Mouse (Mus musculus): ENCODE results near the gene Ssb. TPM values are rescaled to one million over a fixed set of nuclear protein-coding genes. Genes with fewer than 3 reads are reported as not detected.

The Ssb gene
- total and polyA plus RNA-seq, 2 experiments from 2014 or later: 51.3 to 285 TPM

- Histone ChIP-seq H3K9ac (replicated peaks; ENCODE audit: low read length, poor library complexity, severe bottlenecking) (no peak overlapping the region), H3K4me1 (ENCODE audit: insufficient read depth, low read length) (no peaks in the 10 kb centered on the region), H3K4me2 (ENCODE audit: low read depth, low read length, poor library complexity, severe bottlenecking) (no peak overlapping the region), H3K4me3 (ENCODE audit: low read depth, low read length) (no peak overlapping the region), H3K36me3 (ENCODE audit: insufficient read depth, low read length) (no peaks in the 10 kb centered on the region), H3K27ac (ENCODE audit: low read depth, low read length) (no peak overlapping the region), H3K9me3 (ENCODE audit: low read length) (no peaks in the 10 kb centered on the region), H3K27me3 (ENCODE audit: insufficient read depth, low read length) (no peaks in the 10 kb centered on the region)
- no peak for DNase-seq (ENCODE audit: low spot score)
- WGBS: 57% methylated on average over 2 of the region's 2 CpGs
- TF ChIP-seq CTCF (IDR thresholded peaks at IDR 0.05): no peak
- no peak for ATAC-seq (ENCODE audit: low FRiP score)
These were observed 9.8 kb upstream of the Ssb start for GRCm38 (mm10) chr2:69851427-69852058.

GRCm38 (mm10) chr2:69856392-69856791 is 5.0 kb upstream of the Ssb start:
- peak; percentile 15; the same call in 1 of the 2 replicates for TF ChIP-seq CTCF (IDR thresholded peaks at IDR 0.05)
- 70% methylated on average over 8 of the region's 8 CpGs for WGBS
- no peak for ATAC-seq (ENCODE audit: low FRiP score)

GRCm38 (mm10) chr2:69857882-69858281 is 3.5 kb upstream of the Ssb start:
- Histone ChIP-seq H3K4me2 (ENCODE audit: low read depth, low read length, poor library complexity, severe bottlenecking) (no peak overlapping the region), H3K9ac (replicated peaks; ENCODE audit: low read length, poor library complexity, severe bottlenecking) (no peak overlapping the region), H3K36me3 (ENCODE audit: insufficient read depth, low read length) (no peaks in the 10 kb centered on the region), H3K9me3 (ENCODE audit: low read length) (no peaks in the 10 kb centered on the region), H3K4me1 (ENCODE audit: insufficient read depth, low read length) (no peaks in the 10 kb centered on the region; the same call in 1 of the 2 replicates), H3K4me3 (ENCODE audit: low read depth, low read length) (no peak overlapping the region), H3K27me3 (ENCODE audit: insufficient read depth, low read length) (no peaks in the 10 kb centered on the region), H3K27ac (ENCODE audit: low read depth, low read length) (no peak overlapping the region)
- WGBS: 85% methylated on average over 1 of the region's 1 CpGs
- ATAC-seq (ENCODE audit: low FRiP score): no peak
- no peak for DNase-seq (ENCODE audit: low spot score)
- TF ChIP-seq CTCF (IDR thresholded peaks at IDR 0.05): peak; percentile 37

More at GRCm38 (mm10) chr2:69856392-69856791, 5.0 kb upstream of the Ssb start:
- no peaks in the 10 kb centered on the region for H3K36me3 ChIP-seq (ENCODE audit: insufficient read depth, low read length)
- H3K9ac ChIP-seq (replicated peaks; ENCODE audit: low read length, poor library complexity, severe bottlenecking): no peak overlapping the region
- H3K4me1 ChIP-seq (ENCODE audit: insufficient read depth, low read length): no peaks in the 10 kb centered on the region
- no peak overlapping the region for H3K27ac ChIP-seq (ENCODE audit: low read depth, low read length)
- H3K4me2 ChIP-seq (ENCODE audit: low read depth, low read length, poor library complexity, severe bottlenecking): no peak overlapping the region
- no peak overlapping the region for H3K4me3 ChIP-seq (ENCODE audit: low read depth, low read length)
- H3K27me3 ChIP-seq (ENCODE audit: insufficient read depth, low read length): no peaks in the 10 kb centered on the region
- H3K9me3 ChIP-seq (ENCODE audit: low read length): no peaks in the 10 kb centered on the region
- DNase-seq (ENCODE audit: low spot score): no peak

- Histone ChIP-seq H3K9me3 (ENCODE audit: low read length) (no peaks in the 10 kb centered on the region), H3K4me2 (ENCODE audit: low read depth, low read length, poor library complexity, severe bottlenecking) (peak overlapping the region; percentile 78), H3K27ac (ENCODE audit: low read depth, low read length) (peak overlapping the region; percentile 90), H3K4me3 (ENCODE audit: low read depth, low read length) (peak overlapping the region; percentile 100), H3K4me1 (ENCODE audit: insufficient read depth, low read length) (no peaks in the 10 kb centered on the region; the same call in 1 of the 2 replicates), H3K27me3 (ENCODE audit: insufficient read depth, low read length) (no peaks in the 10 kb centered on the region), H3K9ac (replicated peaks; ENCODE audit: low read length, poor library complexity, severe bottlenecking) (peak overlapping the region; percentile 60), H3K36me3 (ENCODE audit: insufficient read depth, low read length) (no peaks in the 10 kb centered on the region)
- WGBS: 12% methylated on average over 13 of the region's 13 CpGs
- no peak for DNase-seq (ENCODE audit: low spot score)
- TF ChIP-seq CTCF (IDR thresholded peaks at IDR 0.05): no peak
- ATAC-seq (ENCODE audit: low FRiP score): peak; percentile 67
These were observed 350 bp upstream of the Ssb start for GRCm38 (mm10) chr2:69860972-69861452.

GRCm38 (mm10) chr2:69862117-69862657 is 825 bp downstream of the Ssb start:
- ATAC-seq (ENCODE audit: low FRiP score) (peak; percentile 3; the same call in 1 of the 2 replicates), DNase-seq (ENCODE audit: low spot score) (no peak)

DNA sequence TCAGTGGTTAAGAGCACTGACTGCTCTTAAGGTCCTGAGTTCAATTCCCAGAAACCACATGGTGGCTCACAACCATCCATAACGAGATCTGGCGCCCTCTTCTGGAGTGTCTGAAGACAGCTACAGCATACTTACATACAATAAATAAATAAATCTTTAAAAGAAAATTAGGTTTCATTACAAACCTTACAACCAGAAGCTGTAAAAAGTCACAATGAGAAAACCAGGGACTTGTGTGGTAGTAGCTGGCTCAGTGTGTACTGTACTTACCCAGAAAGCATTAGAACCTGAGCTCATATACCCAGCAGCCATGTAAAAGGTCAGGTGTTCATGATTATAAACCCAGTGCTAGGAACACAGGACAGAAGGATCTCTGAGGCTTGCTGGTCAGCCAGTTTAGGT is 22.6 kb downstream of the Ssb start:
- Histone ChIP-seq H3K9ac (replicated peaks; ENCODE audit: low read length, poor library complexity, severe bottlenecking) (no peak overlapping the region), H3K4me3 (ENCODE audit: low read depth, low read length) (no peak overlapping the region), H3K27ac (ENCODE audit: low read depth, low read length) (no peak overlapping the region), H3K9me3 (ENCODE audit: low read length) (no peaks in the 10 kb centered on the region), H3K4me2 (ENCODE audit: low read depth, low read length, poor library complexity, severe bottlenecking) (no peak overlapping the region), H3K36me3 (ENCODE audit: insufficient read depth, low read length) (no peaks in the 10 kb centered on the region), H3K27me3 (ENCODE audit: insufficient read depth, low read length) (no peaks in the 10 kb centered on the region), H3K4me1 (ENCODE audit: insufficient read depth, low read length) (no peaks in the 10 kb centered on the region)
- ATAC-seq (ENCODE audit: low FRiP score) (no peak), DNase-seq (ENCODE audit: low spot score) (no peak)
- peak; percentile 36; the same call in 1 of the 2 replicates for TF ChIP-seq CTCF (IDR thresholded peaks at IDR 0.05)
- WGBS: 76% methylated on average over 2 of the region's 2 CpGs

More at GRCm38 (mm10) chr2:69862117-69862657, 825 bp downstream of the Ssb start:
- peak overlapping the region; percentile 94 for H3K9ac ChIP-seq (replicated peaks; ENCODE audit: low read length, poor library complexity, severe bottlenecking)
- no peaks in the 10 kb centered on the region; the same call in 1 of the 2 replicates for H3K36me3 ChIP-seq (ENCODE audit: insufficient read depth, low read length)
- peak overlapping the region; percentile 90 for H3K27ac ChIP-seq (ENCODE audit: low read depth, low read length)
- no peak for TF ChIP-seq CTCF (IDR thresholded peaks at IDR 0.05)
- H3K4me2 ChIP-seq (ENCODE audit: low read depth, low read length, poor library complexity, severe bottlenecking): peak overlapping the region; percentile 78
- no peaks in the 10 kb centered on the region for H3K9me3 ChIP-seq (ENCODE audit: low read length)
- H3K27me3 ChIP-seq (ENCODE audit: insufficient read depth, low read length): no peaks in the 10 kb centered on the region
- WGBS: 4% methylated on average over 11 of the region's 13 CpGs
- peak overlapping the region; percentile 100 for H3K4me3 ChIP-seq (ENCODE audit: low read depth, low read length)
- H3K4me1 ChIP-seq (ENCODE audit: insufficient read depth, low read length): no peaks in the 10 kb centered on the region; the same call in 1 of the 2 replicates
